Mouse (Mus musculus) CH12.LX (cell line): ENCODE results near the gene Dtx1.

Experiments
- CTCF ChIP-seq, 2 experiments: IDR thresholded peaks in 1 of 2; conservative IDR thresholded peaks in 1 of 2; 2 replicates each; pipeline ENCODE4 v1.5.1; 2011 to 2012; ENCODE audit warnings: low read depth in 2 of 2, low read length in 2 of 2, improper control_type of control experiment in 1 of 2, inconsistent platforms in 1 of 2, mild to moderate bottlenecking in 1 of 2, moderate library complexity in 1 of 2
- ELF1 ChIP-seq: IDR thresholded peaks from 2 replicates; pipeline ENCODE4 v1.6.1; 2014; ENCODE audit warnings: low read depth, mild to moderate bottlenecking, inconsistent platforms, low read length, improper control_type of control experiment
- EP300 ChIP-seq: IDR thresholded peaks from 2 replicates; pipeline ENCODE4 v1.6.1; 2011; ENCODE audit warnings: low read length, improper control_type of control experiment
- MAX ChIP-seq: IDR thresholded peaks from 2 replicates; pipeline ENCODE4 v1.6.1; 2011; ENCODE audit warnings: low read length, improper control_type of control experiment
- POLR2A ChIP-seq: IDR thresholded peaks from 2 replicates; pipeline ENCODE4 v1.6.1; 2011; ENCODE audit warnings: low read depth, mild to moderate bottlenecking, improper control_type of control experiment, low read length
- ZNF384 ChIP-seq: IDR thresholded peaks from 2 replicates; pipeline ENCODE4 v1.6.1; 2012; ENCODE audit warnings: low read depth, low read length, improper control_type of control experiment, inconsistent platforms

DNA sequence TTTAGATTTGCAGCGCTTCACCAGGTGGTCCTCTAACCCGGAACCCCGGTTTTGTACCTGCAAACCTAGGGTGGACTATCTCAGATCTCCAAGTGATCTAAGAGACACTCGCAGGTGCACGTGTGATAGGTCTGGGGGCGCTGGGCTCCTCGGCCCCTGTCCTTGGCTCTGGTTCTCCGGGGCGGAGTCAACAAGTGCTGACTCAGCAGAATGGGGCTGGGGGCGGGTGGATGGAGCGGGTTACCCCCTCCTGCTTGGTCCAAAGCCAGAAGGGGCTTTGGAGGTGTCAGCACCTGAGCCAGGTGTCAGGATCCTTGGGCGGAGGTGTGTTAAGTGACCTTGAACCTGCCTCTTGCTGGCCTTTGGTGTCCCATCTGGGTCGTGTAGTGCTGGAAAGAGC, 61.8 kb downstream of the Dtx1 start:
- no peak for TF ChIP-seq EP300
- no peak for TF ChIP-seq CTCF (conservative IDR thresholded peaks at IDR 0.05 in 1 of 2, IDR thresholded peaks at IDR 0.05 in 1 of 2; ENCODE audit: low read depth in 2 of 2, low read length in 2 of 2)
- TF ChIP-seq ZNF384 = no peak
- TF ChIP-seq POLR2A = no peak
- TF ChIP-seq MAX = no peak
- TF ChIP-seq ELF1 = no peak
